Mouse (Mus musculus): ENCODE measurements around the gene Gm49510. TPM values are rescaled to one million over a fixed set of nuclear protein-coding genes. Genes with fewer than 3 reads are reported as not detected.

The Gm49510 gene
- polyA plus RNA-seq, 1 experiment from 2014 or later: 0.10 TPM

GRCm38 (mm10) chr15:78948152-78948725 is 48.8 kb downstream of the Gm49510 start:
- Histone ChIP-seq H3K27me3 (replicated peaks; ENCODE audit: insufficient read depth, low read length) (no peaks in the 10 kb centered on the region), H3K36me3 (ENCODE audit: insufficient read depth, low read length) (no peaks in the 10 kb centered on the region), H3K9me3 (ENCODE audit: low read length) (no peaks in the 10 kb centered on the region), H3K4me1 (ENCODE audit: insufficient read depth, low read depth, low read length) (no peaks in the 10 kb centered on the region), H3K9ac (replicated peaks; ENCODE audit: low read depth) (no peak overlapping the region), H3K4me3 (ENCODE audit: low read depth, low read length) (peak overlapping the region; percentile 17; the same call in 1 of the 2 replicates), H3K4me2 (replicated peaks; ENCODE audit: low read depth, low read length) (peak overlapping the region; percentile 54), H3K27ac (ENCODE audit: low read length) (no peak overlapping the region)
- ATAC-seq: no peak
- WGBS: 6% methylated on average over 11 of the region's 11 CpGs
- no peak for DNase-seq (ENCODE audit: low spot score)
- TF ChIP-seq CTCF (IDR thresholded peaks at IDR 0.05) (no peak), EP300 (IDR thresholded peaks at IDR 0.05) (no peak)

GRCm38 (mm10) chr15:78948883-78949282 is 49.4 kb downstream of the Gm49510 start:
- DNase-seq (ENCODE audit: low spot score) (no peak), ATAC-seq (no peak)
- no peaks in the 10 kb centered on the region for H3K27me3 ChIP-seq (replicated peaks; ENCODE audit: insufficient read depth, low read length)
- no peak overlapping the region for H3K4me3 ChIP-seq (ENCODE audit: low read depth, low read length)
- H3K4me1 ChIP-seq (ENCODE audit: insufficient read depth, low read depth, low read length): no peaks in the 10 kb centered on the region
- no peak overlapping the region for H3K4me2 ChIP-seq (replicated peaks; ENCODE audit: low read depth, low read length)
- H3K9me3 ChIP-seq (ENCODE audit: low read length): no peaks in the 10 kb centered on the region
- H3K27ac ChIP-seq (ENCODE audit: low read length): no peak overlapping the region
- TF ChIP-seq EP300 (IDR thresholded peaks at IDR 0.05) (no peak), CTCF (IDR thresholded peaks at IDR 0.05) (no peak)
- 97% methylated on average over 3 of the region's 3 CpGs for WGBS
- no peaks in the 10 kb centered on the region for H3K36me3 ChIP-seq (ENCODE audit: insufficient read depth, low read length)
- H3K9ac ChIP-seq (replicated peaks; ENCODE audit: low read depth): no peak overlapping the region

- H3K9me3 ChIP-seq (ENCODE audit: low read length): no peaks in the 10 kb centered on the region
These were observed 56.2 kb downstream of the Gm49510 start for GRCm38 (mm10) chr15:78955663-78956062.

GRCm38 (mm10) chr15:78956351-78956750 is 56.9 kb downstream of the Gm49510 start:
- 72% methylated on average over 4 of the region's 4 CpGs for WGBS
- ATAC-seq (no peak), DNase-seq (ENCODE audit: low spot score) (peak; percentile 65)
- no peak overlapping the region for H3K27ac ChIP-seq (ENCODE audit: low read length)
- TF ChIP-seq EP300 (IDR thresholded peaks at IDR 0.05) (no peak), CTCF (IDR thresholded peaks at IDR 0.05) (peak; percentile 68)
- H3K9me3 ChIP-seq (ENCODE audit: low read length): no peaks in the 10 kb centered on the region
- no peaks in the 10 kb centered on the region for H3K36me3 ChIP-seq (ENCODE audit: insufficient read depth, low read length)
- no peak overlapping the region for H3K4me3 ChIP-seq (ENCODE audit: low read depth, low read length)
- H3K9ac ChIP-seq (replicated peaks; ENCODE audit: low read depth): no peak overlapping the region
- H3K27me3 ChIP-seq (replicated peaks; ENCODE audit: insufficient read depth, low read length): no peaks in the 10 kb centered on the region
- H3K4me1 ChIP-seq (ENCODE audit: insufficient read depth, low read depth, low read length): no peaks in the 10 kb centered on the region
- H3K4me2 ChIP-seq (replicated peaks; ENCODE audit: low read depth, low read length): no peak overlapping the region

More at GRCm38 (mm10) chr15:78955663-78956062, 56.2 kb downstream of the Gm49510 start:
- Histone ChIP-seq H3K4me3 (ENCODE audit: low read depth, low read length) (no peak overlapping the region), H3K4me1 (ENCODE audit: insufficient read depth, low read depth, low read length) (no peaks in the 10 kb centered on the region), H3K9ac (replicated peaks; ENCODE audit: low read depth) (no peak overlapping the region), H3K4me2 (replicated peaks; ENCODE audit: low read depth, low read length) (no peak overlapping the region), H3K36me3 (ENCODE audit: insufficient read depth, low read length) (no peaks in the 10 kb centered on the region), H3K27ac (ENCODE audit: low read length) (no peak overlapping the region), H3K27me3 (replicated peaks; ENCODE audit: insufficient read depth, low read length) (no peaks in the 10 kb centered on the region)
- no peak for TF ChIP-seq EP300 (IDR thresholded peaks at IDR 0.05)
- TF ChIP-seq CTCF (IDR thresholded peaks at IDR 0.05): no peak
- ATAC-seq (no peak), DNase-seq (ENCODE audit: low spot score) (no peak)
- 71% methylated on average over 3 of the region's 3 CpGs for WGBS

- Histone ChIP-seq H3K27ac (ENCODE audit: low read length) (no peak overlapping the region), H3K9ac (replicated peaks; ENCODE audit: low read depth) (no peak overlapping the region), H3K9me3 (ENCODE audit: low read length) (no peaks in the 10 kb centered on the region), H3K36me3 (ENCODE audit: insufficient read depth, low read length) (no peaks in the 10 kb centered on the region), H3K4me2 (replicated peaks; ENCODE audit: low read depth, low read length) (no peak overlapping the region), H3K4me1 (ENCODE audit: insufficient read depth, low read depth, low read length) (no peaks in the 10 kb centered on the region), H3K27me3 (replicated peaks; ENCODE audit: insufficient read depth, low read length) (no peaks in the 10 kb centered on the region), H3K4me3 (ENCODE audit: low read depth, low read length) (no peak overlapping the region)
- no peak for ATAC-seq
- 59% methylated on average over 15 of the region's 15 CpGs for WGBS
- TF ChIP-seq CTCF (IDR thresholded peaks at IDR 0.05): no peak
- no peak for TF ChIP-seq EP300 (IDR thresholded peaks at IDR 0.05)
- DNase-seq (ENCODE audit: low spot score): no peak
These were observed 57.6 kb downstream of the Gm49510 start for GRCm38 (mm10) chr15:78957021-78957420.

- ATAC-seq (no peak), DNase-seq (ENCODE audit: low spot score) (no peak)
- H3K4me2 ChIP-seq (replicated peaks; ENCODE audit: low read depth, low read length): no peak overlapping the region
- no peaks in the 10 kb centered on the region for H3K36me3 ChIP-seq (ENCODE audit: insufficient read depth, low read length)
- no peaks in the 10 kb centered on the region for H3K9me3 ChIP-seq (ENCODE audit: low read length)
- no peaks in the 10 kb centered on the region for H3K27me3 ChIP-seq (replicated peaks; ENCODE audit: insufficient read depth, low read length)
- 74% methylated on average over 11 of the region's 11 CpGs for WGBS
- TF ChIP-seq CTCF (IDR thresholded peaks at IDR 0.05) (no peak), EP300 (IDR thresholded peaks at IDR 0.05) (no peak)
- no peak overlapping the region for H3K27ac ChIP-seq (ENCODE audit: low read length)
- H3K4me1 ChIP-seq (ENCODE audit: insufficient read depth, low read depth, low read length): no peaks in the 10 kb centered on the region
- no peak overlapping the region for H3K9ac ChIP-seq (replicated peaks; ENCODE audit: low read depth)
- no peak overlapping the region for H3K4me3 ChIP-seq (ENCODE audit: low read depth, low read length)
These were observed 60.1 kb downstream of the Gm49510 start for GRCm38 (mm10) chr15:78959537-78959936.
